Mouse (Mus musculus) C2C12 (cell line): ENCODE measurements at regions not wholly inside any gene's neighbourhood (a gene's known extent, or its start where the extent isn't known, plus 50 kb on each side); places are given as distances from the start of the nearest gene placed in this dataset. TPM values are rescaled to one million over a fixed set of nuclear protein-coding genes. Genes with fewer than 3 reads are reported as not detected.

Experiments used
- H3K27me3 ChIP-seq: one replicate; pipeline ENCODE4 v1.6.1; 2011; ENCODE audit not compliant: control insufficient read depth, insufficient read depth, insufficient read length
- H3K36me3 ChIP-seq: one replicate; pipeline ENCODE4 v1.6.1; 2011; ENCODE audit not compliant: control insufficient read depth, insufficient read depth
- H3K4me3 ChIP-seq: one replicate; pipeline ENCODE4 v1.5.1; 2011; ENCODE audit warnings: mild to moderate bottlenecking, control low read depth; ENCODE audit not compliant: poor library complexity, insufficient read depth, severe bottlenecking
- H3K79me2 ChIP-seq: one replicate; pipeline ENCODE4 v1.6.1; 2011; ENCODE audit not compliant: control insufficient read depth, insufficient read depth
- H3K79me3 ChIP-seq: one replicate; pipeline ENCODE4 v1.6.1; 2011; ENCODE audit warnings: low read depth, control low read depth
- H3ac ChIP-seq: one replicate; pipeline ENCODE3; 2011; ENCODE audit warnings: low read depth; ENCODE audit not compliant: control insufficient read depth, insufficient read length
- CEBPB ChIP-seq: IDR thresholded peaks from one replicate; pipeline ENCODE4 v1.6.1; 2011; ENCODE audit warnings: low read depth, mild to moderate bottlenecking, control low read depth, moderate library complexity
- CTCF ChIP-seq: IDR thresholded peaks from one replicate; pipeline ENCODE4 v1.5.1; 2011; ENCODE audit not compliant: control insufficient read depth, insufficient read depth, insufficient read length
- FOSL1 ChIP-seq: IDR thresholded peaks from one replicate; pipeline ENCODE4 v1.8.0; 2011; ENCODE audit warnings: mild to moderate bottlenecking, low read length; ENCODE audit not compliant: poor library complexity, insufficient read depth, severe bottlenecking
- MAX ChIP-seq: IDR thresholded peaks from one replicate; pipeline ENCODE4 v1.6.1; 2011; ENCODE audit warnings: mild to moderate bottlenecking, control low read depth
- MYOD1 ChIP-seq: IDR thresholded peaks from one replicate; pipeline ENCODE4 v1.6.1; 2011; ENCODE audit warnings: low read depth; ENCODE audit not compliant: control insufficient read depth, insufficient read length
- MYOG ChIP-seq: IDR thresholded peaks from one replicate; pipeline ENCODE4 v1.6.1; 2011; ENCODE audit not compliant: control insufficient read depth, insufficient read length; ENCODE audit errors: extremely low read depth
- USF1 ChIP-seq: IDR thresholded peaks from one replicate; pipeline ENCODE4 v1.6.1; 2011; ENCODE audit warnings: low read depth, mild to moderate bottlenecking, control low read depth, moderate library complexity
- microRNA-seq: library from miRNA; unstranded; fragments of <30 nt; microRNA quantifications from one replicate; pipeline ENCODE4, GENCODE M21; 2019; ENCODE audit warnings: borderline microRNAs expressed

- Histone ChIP-seq H3K79me3 (no peaks in the 10 kb centered on the region), H3K4me3 (no peak overlapping the region), H3ac (no peak overlapping the region), H3K36me3 (no peaks in the 10 kb centered on the region), H3K79me2 (no peaks in the 10 kb centered on the region), H3K27me3 (no peaks in the 10 kb centered on the region)
- TF ChIP-seq MYOD1 (no peak), FOSL1 (no peak), MAX (no peak), CTCF (no peak), USF1 (no peak), MYOG (no peak), CEBPB (no peak)
These were observed 73.7 kb upstream of the Sema3e start for GRCm38 (mm10) chr5:13951346-13951745.

- no peak for TF ChIP-seq USF1
- no peak for TF ChIP-seq CEBPB
- no peak for TF ChIP-seq CTCF
- TF ChIP-seq MAX, result no peak
- no peaks in the 10 kb centered on the region for H3K36me3 ChIP-seq
- H3K79me2 ChIP-seq, result no peaks in the 10 kb centered on the region
- no peak overlapping the region for H3K4me3 ChIP-seq
- no peaks in the 10 kb centered on the region for H3K27me3 ChIP-seq
- no peak overlapping the region for H3ac ChIP-seq
- no peaks in the 10 kb centered on the region for H3K79me3 ChIP-seq
These were observed 69.5 kb upstream of the Sema3e start for GRCm38 (mm10) chr5:13955616-13956015.

DNA sequence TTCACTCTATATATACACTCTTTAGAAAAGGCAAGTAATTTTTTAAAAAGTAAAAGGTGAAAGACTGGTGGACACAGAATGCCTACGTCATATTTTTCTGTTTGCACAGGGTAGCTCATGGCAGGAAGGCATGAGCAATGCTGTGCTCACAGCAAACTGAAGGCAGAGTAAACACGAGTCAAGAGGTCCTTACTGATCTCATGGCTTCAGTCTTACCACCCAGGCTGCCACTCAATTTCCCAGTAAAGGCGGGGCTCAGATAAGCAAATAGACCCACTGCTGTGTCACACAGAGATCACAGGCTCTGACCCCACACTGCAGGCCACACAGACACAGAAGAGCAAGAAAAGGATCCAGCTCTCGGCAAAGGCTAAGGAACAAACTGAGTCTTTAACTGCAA, 65.5 kb upstream of the Sema3e start:
- no peak overlapping the region for H3ac ChIP-seq
- H3K36me3 ChIP-seq, result no peaks in the 10 kb centered on the region
- no peaks in the 10 kb centered on the region for H3K79me2 ChIP-seq
- H3K27me3 ChIP-seq, result no peaks in the 10 kb centered on the region
- H3K4me3 ChIP-seq, result no peak overlapping the region
- no peaks in the 10 kb centered on the region for H3K79me3 ChIP-seq
- no peak for TF ChIP-seq MYOG
- TF ChIP-seq MAX, result no peak
- TF ChIP-seq CEBPB, result no peak
- TF ChIP-seq USF1, result no peak
- TF ChIP-seq CTCF, result no peak
- TF ChIP-seq FOSL1, result no peak
- no peak for TF ChIP-seq MYOD1

DNA sequence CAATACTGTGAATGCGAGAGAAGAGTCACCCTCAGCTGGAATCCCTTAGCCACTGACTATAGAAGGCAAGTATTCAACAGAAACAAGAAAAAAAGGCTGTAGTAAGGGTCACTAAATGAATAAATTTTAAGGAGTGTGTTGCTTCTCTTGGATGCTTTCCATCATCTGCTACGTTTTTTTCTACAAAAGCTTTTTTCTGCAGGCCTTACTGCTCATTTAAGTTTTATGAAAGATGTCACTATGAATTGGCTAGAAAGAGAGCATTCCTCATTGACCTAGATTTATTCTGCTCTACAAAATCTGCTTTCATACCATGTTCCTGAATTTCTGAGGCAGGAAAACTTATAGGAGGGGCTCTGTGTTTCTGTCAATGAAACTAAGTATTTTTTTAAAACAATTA, 59.2 kb upstream of the Sema3e start:
- Histone ChIP-seq H3ac (no peak overlapping the region), H3K79me3 (no peaks in the 10 kb centered on the region), H3K4me3 (no peak overlapping the region), H3K27me3 (no peaks in the 10 kb centered on the region), H3K79me2 (no peaks in the 10 kb centered on the region), H3K36me3 (no peaks in the 10 kb centered on the region)
- TF ChIP-seq MYOD1 (no peak), CEBPB (no peak), MYOG (no peak), CTCF (no peak)

GRCm38 (mm10) chr5:13974664-13975063, 50.4 kb upstream of the Sema3e start:
- H3K27me3 ChIP-seq, result no peaks in the 10 kb centered on the region
- no peak overlapping the region for H3ac ChIP-seq
- no peaks in the 10 kb centered on the region for H3K79me3 ChIP-seq
- H3K4me3 ChIP-seq, result no peak overlapping the region
- no peaks in the 10 kb centered on the region for H3K79me2 ChIP-seq
- H3K36me3 ChIP-seq, result no peaks in the 10 kb centered on the region
- peak; percentile 92 for TF ChIP-seq MYOD1
- no peak for TF ChIP-seq MYOG
- peak; percentile 5 for TF ChIP-seq USF1
- TF ChIP-seq CTCF, result no peak
- TF ChIP-seq FOSL1, result peak; percentile 96
- TF ChIP-seq MAX, result peak; percentile 74
- TF ChIP-seq CEBPB, result no peak

Small RNA genes lying in the stretch of these regions (microRNA-seq; reads per million reads assigned to microRNA genes)
- gene Gm24054, result not detected
